Mouse (Mus musculus) layer of hippocampus, adult 11-12 months (tissue): ENCODE measurements around the gene Gm42742.

Experiments used
- DNase-seq: peaks from one replicate; pipeline ENCODE4 v3.0.0; 2022; ENCODE audit warnings: low spot score

Gm42742 gene

DNA sequence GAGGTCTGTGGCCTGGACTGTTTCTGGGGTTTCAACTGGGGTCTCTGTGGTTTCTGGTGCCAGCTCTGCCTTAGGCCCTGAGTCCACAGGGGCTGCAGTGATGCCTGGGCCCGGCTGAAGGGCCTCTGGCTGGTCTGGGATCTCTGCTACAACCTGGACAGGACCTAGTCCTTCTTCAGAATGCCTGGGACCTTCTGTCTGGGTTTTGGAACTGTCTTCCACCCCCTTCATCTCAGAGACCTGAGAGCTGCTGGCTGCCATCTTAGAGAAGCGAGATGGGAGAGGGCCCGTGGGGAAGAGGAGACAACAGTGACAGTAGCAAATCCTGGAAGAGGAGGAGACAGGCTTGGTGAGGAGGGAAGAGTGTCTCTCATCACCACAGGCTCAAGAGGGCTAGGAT, 866 bp downstream of the Gm42742 start:
- DNase-seq = no peak

DNA sequence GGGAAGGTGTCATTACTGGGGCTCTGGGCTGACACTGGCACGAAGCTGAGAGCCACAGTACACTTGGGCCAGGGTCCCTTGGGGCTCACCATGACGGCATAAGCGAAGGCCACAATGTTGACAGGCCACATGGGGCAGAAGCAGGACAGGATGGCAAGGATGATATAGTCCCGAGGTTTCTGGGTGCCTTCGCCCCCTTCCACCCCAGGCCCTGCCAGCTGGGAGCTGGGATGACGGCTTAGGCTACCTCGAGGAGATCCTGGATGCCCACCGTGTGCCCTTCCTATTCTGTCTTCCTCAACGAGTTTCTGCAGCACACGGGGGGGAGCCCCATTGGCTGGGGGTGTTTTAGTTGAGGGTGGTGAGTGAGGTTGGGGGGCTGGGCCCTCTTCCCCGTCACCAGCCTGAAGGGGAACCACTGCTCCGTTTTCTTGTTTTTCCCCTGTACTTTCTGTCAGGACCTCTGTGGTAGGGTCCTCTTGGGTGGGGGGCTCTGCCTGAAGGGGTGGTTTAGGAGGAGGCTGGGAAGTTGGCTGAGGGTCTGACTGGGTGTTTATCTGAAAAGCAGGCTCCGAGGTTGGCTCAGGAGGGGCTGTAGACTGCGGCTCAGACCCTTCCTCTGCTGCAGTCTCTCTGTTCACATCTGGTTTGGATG, 1.5 kb downstream of the Gm42742 start:
- DNase-seq = no peak

DNA sequence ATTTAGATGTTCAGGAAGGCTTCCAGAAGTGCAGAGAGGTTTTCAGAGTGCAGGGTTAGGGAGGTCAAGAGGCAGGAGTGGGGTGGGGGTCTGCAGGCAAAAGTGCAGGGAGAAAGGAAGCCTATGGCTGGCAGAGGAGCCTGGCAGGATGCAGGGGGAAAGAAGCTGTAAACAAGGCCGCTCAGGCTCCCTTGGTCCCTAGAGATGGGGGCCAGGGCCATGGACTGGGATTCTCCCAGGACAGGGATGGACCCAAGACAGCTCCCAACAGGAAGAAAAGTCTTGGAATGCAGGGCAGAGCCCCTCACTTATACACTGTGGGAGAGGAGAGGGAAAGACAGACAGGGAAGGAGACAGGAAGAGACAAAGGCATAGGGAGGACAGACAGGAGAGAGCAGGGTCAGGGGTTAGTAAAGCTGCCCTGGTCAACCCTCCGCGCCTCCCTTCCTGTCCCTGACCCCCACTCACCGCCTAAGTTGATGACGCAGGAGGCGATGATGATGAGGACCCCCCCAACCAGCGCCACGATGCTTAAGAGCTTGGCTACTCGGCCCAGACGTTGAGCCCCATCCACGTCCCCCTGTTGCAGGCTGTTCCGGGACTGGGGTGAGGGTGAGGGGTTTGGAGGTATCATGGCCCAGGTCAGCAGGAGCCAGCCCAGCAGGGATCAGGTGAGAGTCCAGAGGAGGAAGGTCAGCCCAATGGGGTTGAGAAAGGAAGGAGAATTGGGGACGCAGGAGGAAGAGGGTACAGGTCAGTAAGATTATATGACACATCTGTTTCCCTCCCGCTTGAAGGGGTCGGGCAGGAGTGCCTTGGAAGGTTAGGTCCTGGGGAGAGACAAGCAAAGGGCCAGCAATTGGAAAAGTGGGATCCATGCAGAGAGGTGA, 2.2 kb downstream of the Gm42742 start:
- DNase-seq = no peak

DNA sequence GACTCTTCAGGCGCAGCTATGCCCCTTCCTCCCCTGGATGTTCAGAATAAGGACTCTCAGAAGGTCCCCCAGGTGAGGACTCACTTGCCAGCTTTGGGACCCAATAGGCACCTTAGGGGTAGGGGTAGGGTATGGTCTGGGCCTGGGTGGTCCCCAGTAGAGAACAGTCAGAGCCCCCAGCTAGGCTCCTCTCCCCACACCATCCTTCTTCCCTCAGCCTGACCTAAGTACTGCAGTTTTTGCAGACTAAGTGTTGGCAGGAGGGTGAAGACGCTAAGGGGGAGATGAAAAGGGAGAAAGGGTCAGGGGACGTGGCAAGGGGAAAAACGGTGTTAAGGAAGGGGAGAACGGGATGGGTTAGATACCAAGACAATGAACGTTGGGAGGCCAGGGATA, 2.9 kb downstream of the Gm42742 start:
- DNase-seq = no peak

DNA sequence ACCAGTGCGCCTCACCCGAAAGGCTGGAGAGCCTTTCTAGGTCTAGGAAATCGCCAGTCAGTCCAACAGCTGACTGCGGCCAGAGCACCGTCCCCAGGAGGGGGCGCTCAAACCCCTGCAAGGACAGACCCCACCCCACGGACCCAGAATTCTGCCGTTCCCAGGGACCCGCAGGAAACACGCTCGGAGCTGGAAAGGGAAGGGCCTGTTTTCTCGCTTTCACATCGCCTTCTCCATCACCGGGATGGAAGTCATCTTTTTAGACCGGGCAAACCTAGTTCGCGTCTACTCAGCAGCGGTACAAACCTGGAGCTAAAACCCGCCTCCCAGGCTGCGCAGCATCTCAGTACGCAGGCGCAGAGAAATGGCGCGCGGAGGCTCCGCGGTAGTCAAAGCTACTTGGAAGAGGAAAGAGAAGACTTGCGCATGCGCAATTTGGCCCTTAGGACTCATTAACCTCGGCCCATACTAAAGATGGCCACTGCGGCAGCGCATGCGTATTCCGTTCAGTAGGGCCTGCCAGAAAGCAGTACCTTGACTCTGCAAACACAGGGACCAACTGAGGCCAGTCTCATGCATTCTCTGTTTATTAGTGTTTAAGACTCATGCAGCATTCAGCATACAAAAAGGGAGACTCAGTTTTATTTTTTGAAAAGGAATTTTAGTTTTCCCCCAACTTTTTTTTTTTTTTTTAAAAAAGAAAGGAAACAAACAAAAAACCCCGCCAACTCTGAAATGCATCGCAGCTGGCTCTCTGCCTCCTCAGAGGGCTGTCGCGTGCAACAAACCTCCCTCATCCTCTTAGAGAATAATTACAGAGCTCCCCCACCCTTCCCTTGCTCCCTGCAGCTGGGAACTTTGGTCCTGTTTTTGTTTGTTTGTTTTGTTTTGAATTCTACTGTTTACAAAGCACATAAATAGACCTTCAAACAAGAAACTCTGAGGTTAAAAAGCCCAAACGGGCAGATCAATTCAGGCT, 3.6 kb downstream of the Gm42742 start, which contains the start of gene Pagr1a:
Gene Pagr1a, minus strand, starts transcription at position 382 of the 979 bp plus-strand sequence.
- DNase-seq = peak; percentile 99

DNA sequence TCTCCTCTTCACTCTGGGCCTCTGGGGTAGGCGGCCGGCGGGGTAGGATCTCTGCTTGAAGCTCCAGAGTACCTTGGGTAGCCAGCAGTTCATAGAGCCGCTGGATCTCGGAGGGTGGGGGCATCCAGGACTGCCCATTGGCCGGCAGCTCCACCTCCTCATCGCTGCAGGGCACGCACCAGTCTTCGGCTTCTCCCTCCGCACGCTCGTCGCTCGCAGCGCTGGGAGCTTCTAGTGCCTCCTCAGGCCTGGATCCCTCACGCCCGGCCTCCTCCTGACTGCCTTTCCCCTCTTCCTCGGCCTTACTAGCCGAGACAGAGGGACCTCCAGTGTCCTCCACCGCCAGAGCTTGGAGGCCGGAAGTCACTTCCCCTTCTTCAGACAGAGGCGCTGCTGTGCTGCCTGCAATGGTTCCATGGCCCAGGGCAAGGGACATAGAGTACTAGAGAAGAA, 4.4 kb downstream of the Gm42742 start:
- no peak for DNase-seq

DNA sequence TGATC, 4.6 kb downstream of the Gm42742 start, which contains the start of gene Pagr1b:
Gene Pagr1b, minus strand, starts transcription at position 4 of the 5 bp plus-strand sequence.
- no peak for DNase-seq

DNA sequence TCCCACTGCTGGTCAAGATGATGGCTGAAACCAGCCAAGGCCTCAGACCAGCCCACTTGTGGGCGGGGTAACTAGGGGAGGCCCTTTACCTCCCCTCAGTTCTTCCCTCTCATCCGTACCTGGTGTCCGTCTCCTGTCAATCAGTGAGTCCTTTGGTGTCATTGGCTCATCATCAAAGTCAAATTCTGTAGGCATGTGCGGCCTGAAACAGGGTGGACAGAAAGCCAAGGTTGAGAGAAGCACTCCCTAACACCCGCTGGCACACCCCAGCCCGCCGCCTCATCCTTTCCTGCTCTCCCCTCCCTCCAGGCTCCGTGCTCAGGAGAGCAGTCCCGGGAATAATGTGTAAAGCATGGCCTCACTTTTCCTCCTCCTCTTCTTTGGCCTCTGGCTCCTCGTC, 4.8 kb downstream of the Gm42742 start:
- DNase-seq = peak; percentile 23

DNA sequence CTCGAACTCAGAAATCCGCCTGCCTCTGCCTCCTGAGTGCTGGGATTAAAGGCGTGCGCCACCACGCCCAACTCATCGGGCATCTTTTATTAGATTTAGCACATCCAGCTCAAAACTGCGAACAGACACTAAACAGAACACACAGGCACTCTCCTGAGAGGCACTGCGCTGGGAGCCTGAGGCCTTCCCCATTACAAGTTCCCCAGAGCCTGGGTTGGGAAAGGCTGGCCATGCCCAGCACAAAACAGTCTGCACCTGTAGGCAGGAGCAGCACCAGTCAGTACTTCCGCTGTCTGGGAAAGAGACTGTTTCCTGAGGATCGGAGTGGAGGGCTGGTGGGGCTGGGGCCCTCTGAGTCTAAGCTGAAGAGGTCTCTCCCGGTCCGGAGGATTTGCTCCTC, 5.9 kb downstream of the Gm42742 start:
- no peak for DNase-seq

DNA sequence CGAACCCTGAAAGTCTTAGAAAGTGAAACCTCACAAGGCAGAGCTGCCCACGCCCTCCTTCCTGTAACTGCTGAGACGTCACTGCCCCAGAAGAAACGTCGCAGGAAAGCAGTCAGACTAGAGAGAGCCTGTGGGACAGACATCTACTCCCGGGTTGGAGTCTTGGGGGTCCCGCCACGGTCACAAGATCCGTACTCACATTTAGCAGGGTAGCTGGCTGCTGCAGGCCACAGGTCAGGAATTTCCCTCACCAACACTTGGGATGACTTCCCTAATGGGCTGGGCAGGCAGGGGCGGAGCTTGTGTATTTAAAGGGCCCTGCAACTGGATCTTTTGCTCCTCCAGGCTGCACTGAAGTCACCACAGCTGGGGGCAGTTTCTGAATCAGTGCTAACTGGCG, 6.6 kb downstream of the Gm42742 start, which contains the start of gene Mvp:
Gene Mvp, minus strand, starts transcription at position 302 of the 400 bp plus-strand sequence.
- DNase-seq = peak; percentile 56

DNA sequence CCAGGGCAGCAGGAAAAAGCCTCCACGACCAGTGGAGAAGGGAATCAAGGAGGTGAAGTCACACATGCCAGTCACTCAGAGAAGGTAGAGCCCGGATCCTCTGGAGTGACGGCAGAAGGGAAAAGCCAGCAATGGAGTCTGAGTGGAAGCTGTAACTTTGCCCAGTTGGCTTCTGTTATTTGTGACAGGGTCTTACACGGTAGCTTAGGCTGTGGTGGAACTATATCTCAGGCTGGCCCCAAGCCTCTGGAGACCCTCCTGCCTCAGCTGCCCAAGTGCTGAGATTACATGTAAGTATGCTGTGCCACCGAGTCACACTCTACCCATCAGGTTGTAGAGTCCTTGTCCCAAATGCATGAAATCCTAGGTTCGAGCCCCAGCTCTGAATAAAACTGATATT, 7.5 kb downstream of the Gm42742 start:
- no peak for DNase-seq

DNA sequence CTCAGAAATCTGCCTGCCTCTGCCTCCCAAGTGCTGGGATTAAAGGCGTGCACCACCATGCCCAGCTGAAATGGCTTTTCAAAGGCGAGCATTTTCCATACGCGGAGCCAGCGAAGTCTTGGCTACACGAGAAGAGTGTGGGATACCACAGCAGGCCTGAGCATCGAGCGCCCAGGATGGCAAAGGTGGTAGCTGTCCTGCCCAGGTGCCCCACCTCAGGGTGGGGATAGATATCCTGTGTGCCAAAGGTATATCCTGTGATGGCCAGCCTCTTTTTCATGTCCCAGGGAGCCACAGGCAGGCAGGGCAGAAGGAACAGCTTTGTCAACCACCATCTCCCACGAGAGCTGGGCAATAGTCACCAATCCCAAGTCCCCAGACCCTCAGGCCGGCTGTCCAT, 8.1 kb downstream of the Gm42742 start:
- DNase-seq = no peak

DNA sequence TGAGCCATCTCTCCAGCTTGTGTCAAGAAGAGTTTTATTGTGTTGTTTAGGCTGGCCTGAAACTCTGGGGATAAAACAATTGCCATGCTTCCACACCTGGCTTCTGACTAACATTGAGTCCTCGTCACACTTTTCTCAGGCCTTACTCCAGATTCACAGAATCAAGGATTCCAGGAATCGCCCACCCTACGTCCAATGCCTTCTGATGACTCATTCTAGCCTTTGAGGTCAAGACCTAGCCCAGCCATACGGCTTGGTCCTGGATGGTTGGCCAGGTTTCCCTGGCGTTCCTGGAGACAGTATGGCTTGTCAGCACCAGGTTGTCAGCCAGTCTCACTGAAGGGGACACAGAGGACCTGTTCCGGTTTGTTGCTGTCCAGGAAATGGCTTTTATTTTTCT, 8.5 kb downstream of the Gm42742 start:
- DNase-seq = no peak

DNA sequence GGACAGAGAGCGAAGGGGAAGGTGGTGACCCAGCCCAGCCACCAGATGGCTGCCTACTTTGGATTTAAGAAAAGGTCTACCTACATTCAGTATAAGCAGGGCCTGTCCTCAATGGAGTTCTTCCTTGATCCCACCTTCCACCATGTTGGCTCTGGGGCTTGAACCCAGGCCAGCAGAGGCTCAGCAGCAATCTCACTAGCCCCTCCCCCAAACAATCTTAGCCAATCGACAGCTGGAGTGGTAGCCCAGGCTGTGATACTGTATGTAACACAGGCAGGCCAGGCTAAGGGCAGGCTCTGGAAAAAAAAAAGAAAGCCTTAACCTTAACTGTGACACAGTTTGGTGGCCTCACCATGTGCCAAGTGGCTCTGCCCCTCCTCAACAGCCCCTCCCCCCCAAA, 9.2 kb downstream of the Gm42742 start:
- DNase-seq = no peak

DNA sequence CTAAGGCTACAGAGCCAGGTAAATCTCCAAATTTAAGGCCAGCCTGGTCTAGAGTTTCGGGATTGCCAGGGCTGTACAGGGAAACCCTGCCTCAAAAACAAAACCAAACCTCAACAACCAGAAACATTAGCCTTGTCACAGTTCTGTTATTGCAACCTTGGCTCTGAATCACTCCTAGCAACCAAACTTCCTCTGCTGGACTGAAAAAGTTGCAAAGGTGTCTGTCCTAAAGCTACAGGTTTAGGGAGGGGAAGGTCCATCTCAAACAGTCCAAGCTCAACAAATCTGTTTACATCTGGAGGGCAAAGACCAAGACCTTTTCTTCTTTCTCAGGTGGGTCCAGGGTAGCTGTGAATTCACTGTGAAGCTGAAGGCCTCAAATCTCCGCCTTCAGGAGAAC, 9.8 kb downstream of the Gm42742 start:
- no peak for DNase-seq

DNA sequence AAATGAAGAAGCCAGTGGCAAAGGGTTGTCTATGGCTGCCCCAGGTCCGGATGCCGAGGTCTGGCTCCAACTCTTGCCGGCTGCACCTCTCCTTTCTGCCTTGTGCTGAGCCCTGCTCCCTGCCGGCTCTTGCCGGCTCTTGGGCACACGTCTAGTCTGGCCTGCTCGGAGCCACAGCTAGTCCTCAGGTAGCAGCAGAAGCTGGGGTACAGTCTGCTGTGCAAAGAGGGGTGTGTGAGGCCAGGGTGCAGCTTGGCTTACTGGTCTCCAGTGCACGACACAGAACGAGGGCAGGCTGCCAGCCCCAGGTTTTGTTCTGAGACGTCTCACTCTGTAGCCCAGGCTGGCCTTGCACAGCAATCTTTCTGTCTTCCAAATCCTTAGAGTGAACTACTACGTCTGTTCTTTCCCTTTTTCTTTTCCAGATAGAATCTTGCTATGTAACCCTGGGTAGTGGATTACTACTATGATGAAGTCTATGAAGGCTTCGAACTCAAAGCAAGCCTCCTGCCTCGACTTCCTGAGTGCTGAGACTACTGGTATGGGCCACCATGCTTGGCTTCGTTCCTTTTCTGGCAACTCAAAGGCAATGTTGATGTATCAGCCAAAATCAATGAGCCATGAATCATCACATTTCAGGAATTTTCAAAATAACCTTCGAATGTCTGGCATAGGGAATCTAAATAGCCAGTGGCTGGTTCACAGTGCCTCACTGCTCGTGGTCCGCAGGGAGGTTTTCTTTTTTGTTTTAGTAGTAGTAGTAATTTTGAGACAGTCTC, 11.4 kb downstream of the Gm42742 start:
- DNase-seq = no peak

DNA sequence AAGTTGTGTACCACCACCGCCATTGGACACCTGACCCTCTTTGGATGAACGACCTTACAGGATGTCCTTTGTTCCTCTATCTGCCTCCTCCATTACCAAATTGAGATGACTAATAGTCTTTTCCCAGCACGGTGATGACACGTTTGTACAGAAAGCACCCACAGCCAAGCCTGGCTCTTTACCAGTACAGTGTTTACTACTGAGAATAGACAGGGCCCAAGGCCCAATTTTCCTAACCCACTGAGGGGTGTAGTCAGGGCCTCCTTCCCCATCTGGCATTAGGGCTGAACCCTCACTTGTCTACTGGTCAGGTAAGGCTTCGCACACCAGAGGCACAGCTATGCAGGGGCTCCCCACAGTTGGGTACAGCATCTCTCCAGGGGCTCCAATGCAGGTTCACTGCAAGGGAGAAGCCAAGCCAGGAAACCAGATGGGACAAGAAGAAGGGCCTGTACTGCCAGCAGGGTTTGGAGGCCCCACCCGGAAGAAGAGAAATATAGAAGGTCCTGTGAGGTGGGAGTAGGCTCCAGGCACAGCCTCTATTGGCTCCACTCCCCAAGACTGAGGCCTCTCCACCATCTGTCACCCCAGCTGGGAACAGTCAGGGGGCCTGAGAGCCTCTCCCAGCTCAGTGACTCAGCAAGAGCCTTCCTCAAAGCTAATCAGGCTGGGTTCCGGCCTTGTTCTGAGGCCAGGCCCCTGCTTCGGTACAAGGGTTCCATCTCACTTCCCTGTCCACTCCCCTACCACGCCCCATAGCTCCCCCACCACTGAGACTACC, 12.5 kb downstream of the Gm42742 start:
- peak; percentile 89 for DNase-seq

DNA sequence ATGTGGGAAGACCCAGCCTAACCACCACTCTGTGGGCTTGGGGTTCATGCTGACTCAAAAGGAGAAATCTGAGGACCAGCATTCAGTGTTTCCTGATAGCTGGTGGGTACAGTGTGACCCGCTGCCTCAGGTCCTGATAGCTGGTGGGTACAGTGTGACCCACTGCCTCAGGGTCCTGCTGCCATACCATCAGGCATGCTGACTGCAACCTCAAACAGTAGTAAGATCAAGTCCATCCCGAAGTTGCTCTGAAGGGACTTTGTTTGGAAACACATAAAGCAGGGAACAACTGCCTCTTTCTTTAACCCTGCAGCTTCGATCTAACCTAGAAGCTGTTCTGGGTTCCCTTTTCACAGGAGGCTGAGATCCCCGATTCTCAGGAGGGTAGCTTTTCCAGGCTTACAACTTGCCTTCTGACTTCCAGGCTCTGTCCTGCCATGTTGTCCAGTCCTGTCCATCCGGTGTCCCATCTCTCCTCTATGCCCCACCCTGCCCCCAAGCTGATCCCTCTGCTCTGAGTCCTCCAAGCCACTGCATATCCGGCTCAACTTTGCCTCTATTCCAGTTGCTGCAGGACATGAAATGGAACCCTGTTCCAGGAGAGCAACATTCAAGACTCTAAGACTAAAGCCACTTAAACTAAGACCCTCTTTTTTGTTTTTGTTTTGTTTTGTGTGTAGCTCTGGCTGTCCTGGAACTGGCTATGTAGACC, 13.4 kb downstream of the Gm42742 start:
- DNase-seq = no peak

DNA sequence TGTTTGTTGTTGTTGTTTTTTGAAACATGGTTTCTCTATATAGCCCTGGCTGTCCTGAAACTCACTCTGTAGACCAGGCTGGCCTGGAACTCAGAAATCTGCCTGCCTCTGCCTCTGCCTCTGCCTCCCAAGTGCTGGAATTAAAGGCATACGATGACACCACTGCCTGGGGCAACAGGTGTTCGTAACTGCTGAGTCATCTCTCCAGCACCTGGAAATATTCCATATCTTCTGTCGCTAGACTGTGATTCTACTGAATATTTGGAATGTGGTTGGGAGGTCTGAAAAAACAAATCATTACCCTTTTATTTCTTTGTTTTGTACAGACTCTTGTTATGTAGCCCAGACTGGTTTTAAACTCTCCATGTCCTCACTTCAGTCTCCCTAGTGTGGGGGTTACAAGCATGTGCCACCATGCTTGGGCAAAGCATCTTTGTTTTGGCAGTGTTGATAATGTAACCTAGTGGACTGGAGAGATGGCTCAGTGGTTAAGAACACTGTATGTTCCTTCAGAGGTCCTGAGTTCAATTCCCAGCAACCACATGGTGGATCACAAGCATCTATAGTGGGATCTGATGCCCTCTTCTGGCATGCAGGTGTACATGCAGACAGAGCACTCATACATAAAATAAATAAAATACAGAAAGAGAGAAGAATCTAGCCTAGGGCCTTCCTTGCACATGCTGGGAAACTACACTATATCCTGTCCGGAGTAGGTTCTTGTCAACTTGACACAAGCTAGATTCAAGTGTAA, 16.6 kb downstream of the Gm42742 start:
- no peak for DNase-seq

DNA sequence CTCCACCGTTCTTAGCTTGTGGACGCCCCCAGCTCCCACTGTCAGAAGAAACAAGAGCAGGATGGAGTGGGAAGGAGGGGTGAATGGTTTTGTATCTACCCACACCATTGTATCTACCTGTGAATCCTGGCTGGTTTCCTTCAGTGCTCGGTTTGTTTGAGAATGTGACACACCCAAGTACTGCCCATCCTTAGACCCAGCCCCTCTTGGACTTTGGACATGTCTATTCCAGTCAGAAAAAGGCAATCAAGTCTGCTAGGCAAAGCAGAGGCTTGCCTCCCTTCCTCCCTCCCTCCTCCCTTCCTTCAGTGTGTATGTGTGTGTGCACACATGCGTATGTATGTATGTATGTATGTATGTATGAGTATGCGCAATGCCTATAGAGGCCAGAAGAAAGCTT, 17.3 kb downstream of the Gm42742 start:
- DNase-seq = no peak
